Mouse (Mus musculus) hindbrain, embryonic 16.5 days (tissue): ENCODE measurements around the gene Slc38a9. TPM values are rescaled to one million over a fixed set of nuclear protein-coding genes. Genes with fewer than 3 reads are reported as not detected.
"Not testable (repeated sequence)": the region's sequence is repeated elsewhere in the genome, so short reads cannot be mapped to it uniquely, and the experiment has no call there.

Source experiments
- ATAC-seq: fragments of 200-750 bp; cut with Nextera tagmentation; 2 replicates; pipeline ENCODE4 v1.8.0; 2017; ENCODE audit warnings: moderate TSS enrichment, moderate library complexity
- H3K27ac ChIP-seq: fragments of 300-500 bp; sonication (generic); 2 replicates; pipeline ENCODE4 v1.5.1; 2014; ENCODE audit warnings: low read depth, mild to moderate bottlenecking, control low read depth, low read length, moderate library complexity
- H3K27me3 ChIP-seq: fragments of 300-500 bp; sonication (generic); replicated peaks from 2 replicates; pipeline ENCODE4 v1.6.1; 2014; ENCODE audit warnings: low read length; ENCODE audit not compliant: control insufficient read depth, insufficient read depth
- H3K36me3 ChIP-seq: fragments of 300-500 bp; sonication (generic); 2 replicates; pipeline ENCODE4 v1.6.1; 2014; ENCODE audit warnings: mild to moderate bottlenecking, low read length, moderate library complexity, mixed read lengths; ENCODE audit not compliant: control insufficient read depth, insufficient read depth
- H3K4me1 ChIP-seq: fragments of 300-500 bp; sonication (generic); 2 replicates; pipeline ENCODE4 v1.6.1; 2014; ENCODE audit warnings: low read depth, low read length; ENCODE audit not compliant: control insufficient read depth, insufficient read depth
- H3K4me2 ChIP-seq: fragments of 300-500 bp; sonication (generic); 2 replicates; pipeline ENCODE4 v1.6.1; 2014; ENCODE audit warnings: mild to moderate bottlenecking, low read length, control low read depth, moderate library complexity
- H3K4me3 ChIP-seq: fragments of 300-500 bp; sonication (generic); 2 replicates; pipeline ENCODE4 v1.5.1; 2014; ENCODE audit warnings: mild to moderate bottlenecking, low read length, control low read depth, moderate library complexity
- H3K9ac ChIP-seq: fragments of 300-500 bp; sonication (generic); 2 replicates; pipeline ENCODE4 v1.6.1; 2014; ENCODE audit warnings: low read depth, mild to moderate bottlenecking, control low read depth, low read length, moderate library complexity
- H3K9me3 ChIP-seq: fragments of 300-500 bp; sonication (generic); 2 replicates; pipeline ENCODE4 v1.6.1; 2014; ENCODE audit warnings: mild to moderate bottlenecking, low read length, moderate library complexity; ENCODE audit not compliant: control insufficient read depth
- WGBS: fragments of 180-500 bp; shearing (Covaris S2); extraction: QIAGEN DNeasy Blood & Tissue Kit; methylation state at CpG from one replicate; pipeline ENCODE4 v1.1.7; 2014; 5-methylcytosine and 5-hydroxymethylcytosine counted together
- polyA plus RNA-seq: library from polyadenylated mRNA; unstranded; fragments of >200 nt; fragmentation: Nextera tagmentation; extraction: Ambion mirVana; gene quantifications from 2 replicates; pipeline ENCODE4 v1.2.1, GENCODE M21; 2015

Slc38a9 gene
- polyA plus RNA-seq, 1 experiment from 2014 or later: 22.6 TPM

GRCm38 (mm10) chr13:112706351-112706750, 45.8 kb downstream of the Slc38a9 start:
- Histone ChIP-seq H3K27ac (no peak overlapping the region), H3K4me1 (no peaks in the 10 kb centered on the region), H3K4me2 (no peak overlapping the region), H3K4me3 (no peak overlapping the region), H3K9ac (no peak overlapping the region), H3K36me3 (peaks cover 2% of the 10 kb centered on the region), H3K27me3 (no peaks in the 10 kb centered on the region), H3K9me3 (no peaks in the 10 kb centered on the region)
- no peak for ATAC-seq
- 90% methylated on average over 4 of the region's 4 CpGs for WGBS

DNA sequence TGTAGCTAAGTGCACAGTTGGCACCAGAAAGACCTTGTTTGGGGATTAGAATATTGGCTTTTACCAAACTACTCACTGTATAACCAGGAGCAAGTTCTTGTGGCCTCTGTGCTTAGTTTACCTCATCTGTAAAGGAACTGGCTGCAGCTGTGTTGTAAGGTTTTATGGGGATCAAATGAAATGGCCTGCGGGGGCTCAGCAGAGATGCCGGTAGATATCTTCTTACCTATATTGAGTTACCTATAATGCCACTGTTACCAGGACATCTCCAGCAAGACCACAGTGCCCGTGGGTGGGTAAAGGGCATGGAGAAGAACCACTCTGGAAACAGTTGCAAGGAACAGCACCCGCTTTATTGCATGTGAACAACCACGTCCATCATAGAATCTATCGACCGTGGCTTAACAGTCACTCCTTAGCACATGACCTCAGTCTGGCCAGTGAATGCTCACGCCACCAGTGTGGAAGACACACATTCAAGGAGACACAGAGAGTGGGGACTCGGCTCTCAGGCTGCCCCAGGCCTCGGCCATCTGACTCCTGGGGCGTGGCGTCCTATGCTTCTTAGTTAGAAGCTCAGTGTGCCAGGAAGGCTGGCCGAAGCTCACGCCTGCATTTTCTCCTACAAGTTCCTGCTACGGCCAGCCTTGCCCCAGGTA, 59.7 kb downstream of the Slc38a9 start:
- H3K36me3 ChIP-seq: peaks cover 3% of the 10 kb centered on the region; the same call in 1 of the 2 replicates
- 91% methylated on average over 15 of the region's 15 CpGs for WGBS
- H3K27ac ChIP-seq: no peak overlapping the region
- H3K4me3 ChIP-seq: no peak overlapping the region
- no peak for ATAC-seq
- no peaks in the 10 kb centered on the region for H3K4me1 ChIP-seq
- no peaks in the 10 kb centered on the region for H3K27me3 ChIP-seq
- no peak overlapping the region for H3K9ac ChIP-seq
- H3K9me3 ChIP-seq: no peaks in the 10 kb centered on the region
- no peak overlapping the region for H3K4me2 ChIP-seq

DNA sequence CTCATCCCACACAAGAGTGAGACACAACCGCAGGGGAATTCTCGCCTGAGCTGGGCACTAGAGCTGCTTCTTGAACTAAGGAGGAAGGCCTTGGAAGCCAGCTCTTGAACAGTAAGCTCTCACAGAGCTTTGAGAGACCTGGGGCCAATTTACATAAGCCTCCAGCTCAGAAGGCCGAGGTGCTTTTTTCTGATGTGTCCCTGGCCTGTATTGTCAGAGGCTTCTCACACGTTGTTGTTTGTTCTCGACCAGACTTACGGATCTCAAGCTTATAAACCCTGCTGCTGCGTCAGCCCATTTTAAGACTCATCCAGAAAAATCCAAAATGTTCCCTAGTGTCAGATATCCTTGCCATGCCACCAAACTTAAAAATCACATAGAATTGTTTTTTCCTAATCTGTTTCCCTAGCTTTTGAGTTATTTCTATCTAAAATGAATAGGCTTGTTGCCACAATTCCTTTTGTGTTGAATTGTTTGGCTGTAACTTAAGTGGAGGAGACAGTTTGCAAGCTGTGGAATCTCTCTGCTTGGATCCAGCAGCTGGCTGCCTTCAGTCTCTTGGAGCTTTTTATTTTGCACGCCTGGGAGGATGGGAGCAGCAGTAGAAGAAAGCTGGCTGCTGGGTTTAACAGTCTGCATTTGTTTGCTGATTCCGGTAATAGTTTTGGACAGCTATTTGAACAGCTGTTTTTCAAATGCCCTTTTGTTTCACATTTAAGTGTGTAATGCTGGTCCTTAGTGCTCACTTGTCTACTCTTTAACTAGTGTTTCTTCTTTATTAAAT, 61.6 kb downstream of the Slc38a9 start:
- peak overlapping the region; percentile 34; the same call in 1 of the 2 replicates for H3K27ac ChIP-seq
- no peaks in the 10 kb centered on the region for H3K4me1 ChIP-seq
- WGBS: 43% methylated on average over 9 of the region's 9 CpGs
- H3K36me3 ChIP-seq: peaks cover 3% of the 10 kb centered on the region; the same call in 1 of the 2 replicates
- peak; percentile 45; the same call in 1 of the 2 replicates for ATAC-seq
- H3K4me2 ChIP-seq: no peak overlapping the region
- H3K9ac ChIP-seq: no peak overlapping the region
- no peaks in the 10 kb centered on the region for H3K9me3 ChIP-seq
- no peak overlapping the region for H3K4me3 ChIP-seq
- H3K27me3 ChIP-seq: no peaks in the 10 kb centered on the region

DNA sequence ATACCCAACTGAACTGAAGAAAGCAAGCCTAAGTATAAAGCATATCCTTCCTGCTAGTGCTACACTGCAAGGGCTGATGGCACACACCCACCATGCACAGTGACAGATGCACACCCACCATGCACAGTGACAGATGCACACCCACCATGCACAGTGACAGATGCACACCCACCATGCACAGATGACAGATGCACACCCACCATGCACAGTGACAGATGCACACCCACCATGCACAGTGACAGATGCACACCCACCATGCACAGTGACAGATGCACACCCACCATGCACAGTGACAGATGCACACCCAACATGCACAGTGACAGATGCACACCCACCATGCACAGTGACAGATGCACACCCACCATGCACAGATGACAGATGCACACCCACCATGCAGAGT, 63.7 kb downstream of the Slc38a9 start:
- not testable (repeated sequence) for H3K4me3 ChIP-seq, H3K4me2 ChIP-seq, H3K27me3 ChIP-seq, H3K4me1 ChIP-seq, H3K36me3 ChIP-seq, H3K27ac ChIP-seq, H3K9me3 ChIP-seq, ATAC-seq, H3K9ac ChIP-seq

- H3K9me3 ChIP-seq: no peaks in the 10 kb centered on the region
- H3K27ac ChIP-seq: no peak overlapping the region
- no peak overlapping the region for H3K4me3 ChIP-seq
- WGBS: 75% methylated on average over 3 of the region's 3 CpGs
- H3K9ac ChIP-seq: no peak overlapping the region
- H3K4me1 ChIP-seq: no peaks in the 10 kb centered on the region
- no peak for ATAC-seq
- H3K36me3 ChIP-seq: peaks cover 8% of the 10 kb centered on the region; the same call in 1 of the 2 replicates
- no peaks in the 10 kb centered on the region for H3K27me3 ChIP-seq
- no peak overlapping the region for H3K4me2 ChIP-seq
Observed at GRCm38 (mm10) chr13:112726002-112726401, 65.5 kb downstream of the Slc38a9 start.

- no peaks in the 10 kb centered on the region for H3K27me3 ChIP-seq
- H3K9me3 ChIP-seq: no peaks in the 10 kb centered on the region
- no peak overlapping the region for H3K9ac ChIP-seq
- H3K36me3 ChIP-seq: peaks cover 8% of the 10 kb centered on the region; the same call in 1 of the 2 replicates
- 94% methylated on average over 12 of the region's 12 CpGs for whole genome bisulfite sequencing
- no peaks in the 10 kb centered on the region for H3K4me1 ChIP-seq
- H3K4me2 ChIP-seq: no peak overlapping the region
- no peak overlapping the region for H3K27ac ChIP-seq
- no peak overlapping the region for H3K4me3 ChIP-seq
- no peak for ATAC-seq
Observed at GRCm38 (mm10) chr13:112733311-112733710, 72.8 kb downstream of the Slc38a9 start.

GRCm38 (mm10) chr13:112734906-112735713, 74.6 kb downstream of the Slc38a9 start:
- Histone ChIP-seq H3K27me3 (no peaks in the 10 kb centered on the region), H3K4me3 (no peak overlapping the region), H3K27ac (no peak overlapping the region)

GRCm38 (mm10) chr13:112736407-112736806, 75.9 kb downstream of the Slc38a9 start:
- Histone ChIP-seq H3K27ac (no peak overlapping the region), H3K4me1 (no peaks in the 10 kb centered on the region), H3K27me3 (no peaks in the 10 kb centered on the region), H3K9ac (no peak overlapping the region), H3K36me3 (0 out of 2 replicates have a peak, but pooled peaks cover 2% of the 10 kb centered on the region), H3K4me3 (no peak overlapping the region), H3K4me2 (no peak overlapping the region), H3K9me3 (no peaks in the 10 kb centered on the region)
- WGBS: 75% methylated on average over 10 of the region's 10 CpGs
- ATAC-seq: no peak

More at GRCm38 (mm10) chr13:112734906-112735713, 74.6 kb downstream of the Slc38a9 start:
- Histone ChIP-seq H3K9ac (no peak overlapping the region), H3K9me3 (no peaks in the 10 kb centered on the region), H3K4me2 (no peak overlapping the region), H3K4me1 (no peaks in the 10 kb centered on the region), H3K36me3 (peaks cover 4% of the 10 kb centered on the region; the same call in 1 of the 2 replicates)
- no peak for ATAC-seq
- WGBS: 77% methylated on average over 14 of the region's 14 CpGs

DNA sequence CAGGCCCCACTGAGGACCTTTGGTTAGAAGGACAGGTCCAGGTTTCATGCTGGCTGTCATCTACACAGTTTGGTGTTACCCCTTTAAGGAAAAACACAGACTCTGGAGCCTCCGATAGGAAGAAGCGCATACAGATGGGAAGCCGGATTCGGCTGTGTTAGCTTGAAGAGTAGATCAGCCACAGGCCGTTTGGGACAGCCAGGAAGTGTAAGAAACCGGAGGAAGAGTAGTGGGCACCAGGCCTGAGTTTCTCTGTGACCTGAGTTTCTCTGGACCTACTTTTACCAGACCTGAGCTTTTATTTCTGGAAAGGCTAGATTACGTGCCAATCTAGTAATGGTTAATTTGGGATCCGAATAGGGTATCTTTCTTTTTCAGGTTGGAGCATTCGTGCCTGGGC, 76.6 kb downstream of the Slc38a9 start:
- H3K4me3 ChIP-seq: no peak overlapping the region
- H3K9ac ChIP-seq: no peak overlapping the region
- H3K4me2 ChIP-seq: no peak overlapping the region
- no peaks in the 10 kb centered on the region for H3K27me3 ChIP-seq
- no peak overlapping the region for H3K27ac ChIP-seq
- no peaks in the 10 kb centered on the region for H3K4me1 ChIP-seq
- H3K36me3 ChIP-seq: 0 out of 2 replicates have a peak, but pooled peaks cover under 1% of the 10 kb centered on the region
- H3K9me3 ChIP-seq: no peaks in the 10 kb centered on the region
- 87% methylated on average over 9 of the region's 9 CpGs for WGBS
- no peak for ATAC-seq
